Mouse (Mus musculus) intestine, embryonic 15.5 days (tissue): ENCODE data around the gene Gm11361. TPM values are rescaled to one million over a fixed set of nuclear protein-coding genes. Genes with fewer than 3 reads are reported as not detected.
A peak's percentile ranks its signal among the peaks of the same experiment; 100 is the strongest.

ENCODE experiments used
- ATAC-seq: fragments of 200-750 bp; cut with Nextera tagmentation; 2 replicates; pipeline ENCODE4 v1.8.0; 2017; ENCODE audit warnings: moderate TSS enrichment, moderate library complexity
- H3K27ac ChIP-seq: fragments of 300-500 bp; sonication (generic); 2 replicates; pipeline ENCODE4 v1.5.1; 2015; ENCODE audit warnings: mild to moderate bottlenecking, inconsistent platforms
- H3K27me3 ChIP-seq: fragments of 300-500 bp; sonication (generic); replicated peaks from 2 replicates; pipeline ENCODE4 v1.6.1; 2015; ENCODE audit warnings: inconsistent platforms
- H3K36me3 ChIP-seq: fragments of 300-500 bp; sonication (generic); 2 replicates; pipeline ENCODE4 v1.6.1; 2015; ENCODE audit warnings: inconsistent platforms
- H3K4me1 ChIP-seq: fragments of 300-500 bp; sonication (generic); replicated peaks from 2 replicates; pipeline ENCODE4 v1.6.1; 2015; ENCODE audit warnings: inconsistent platforms
- H3K4me2 ChIP-seq: fragments of 300-500 bp; sonication (generic); replicated peaks from 2 replicates; pipeline ENCODE4 v1.6.1; 2015; ENCODE audit warnings: mild to moderate bottlenecking, inconsistent platforms
- H3K4me3 ChIP-seq: fragments of 300-500 bp; sonication (generic); replicated peaks from 2 replicates; pipeline ENCODE4 v1.5.1; 2015; ENCODE audit warnings: inconsistent platforms
- H3K9ac ChIP-seq: fragments of 300-500 bp; sonication (generic); 2 replicates; pipeline ENCODE4 v1.6.1; 2015; ENCODE audit warnings: inconsistent platforms
- H3K9me3 ChIP-seq: fragments of 300-500 bp; sonication (generic); 2 replicates; pipeline ENCODE4 v1.6.1; 2016; ENCODE audit warnings: inconsistent platforms
- WGBS: fragments of 180-500 bp; shearing (Covaris S2); methylation state at CpG from one replicate; pipeline ENCODE4 v1.1.7; 2015; 5-methylcytosine and 5-hydroxymethylcytosine counted together
- polyA plus RNA-seq: library from polyadenylated mRNA; unstranded; fragments of >200 nt; fragmentation: Nextera tagmentation; extraction: Ambion mirVana; gene quantifications from 2 replicates; pipeline ENCODE4 v1.2.1, GENCODE M21; 2015

Gene Gm11361
- 9.8 and 12.7 TPM in 2 replicates for polyA plus RNA-seq

- H3K27ac ChIP-seq, result no peak within 1 kb of the TSS
- H3K9me3 ChIP-seq, result no peaks in the 10 kb centered on the region
- no peak within 1 kb of the TSS for H3K4me3 ChIP-seq
- H3K4me1 ChIP-seq, result no peaks in the 10 kb centered on the region
- 95% methylated on average over 3 of the region's 3 CpGs for WGBS
- no peaks in the 10 kb centered on the region for H3K27me3 ChIP-seq
- no peak within 1 kb of the TSS for H3K9ac ChIP-seq
- ATAC-seq, result no peak
- no peak within 1 kb of the TSS for H3K4me2 ChIP-seq
- H3K36me3 ChIP-seq, result no peaks in the 10 kb centered on the region
Measured at GRCm38 (mm10) chr13:28257228-28257627, at the start of gene Gm11361. TSS of gene Gm11361 (plus strand) at chr13:28257528.

DNA sequence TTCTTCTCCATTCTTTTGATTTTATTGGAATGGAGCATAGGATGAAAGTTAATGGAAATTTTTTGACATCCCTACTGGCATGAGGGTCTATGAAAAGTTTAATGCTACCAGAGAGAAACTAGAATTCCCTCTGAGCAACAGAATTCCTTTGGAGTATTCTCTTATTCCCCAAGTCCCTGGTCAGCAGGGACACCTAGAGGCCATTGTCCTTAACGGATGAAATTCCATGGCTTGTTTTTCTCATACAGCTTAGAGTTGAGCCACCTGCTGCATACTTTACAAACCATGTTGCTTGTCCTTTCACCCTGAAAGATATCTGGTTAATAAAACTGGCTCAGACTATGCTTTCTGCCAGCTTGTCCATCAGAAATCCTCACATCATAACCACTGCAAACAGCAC, 7.1 kb downstream of the Gm11361 start:
- Histone ChIP-seq H3K9ac (no peak overlapping the region), H3K9me3 (no peaks in the 10 kb centered on the region), H3K36me3 (no peaks in the 10 kb centered on the region), H3K4me2 (no peak overlapping the region), H3K27me3 (no peaks in the 10 kb centered on the region), H3K4me1 (no peaks in the 10 kb centered on the region), H3K4me3 (no peak overlapping the region), H3K27ac (no peak overlapping the region)
- WGBS, result 30% methylated on average over 1 of the region's 1 CpGs
- ATAC-seq, result no peak

GRCm38 (mm10) chr13:28287368-28287767, 30.0 kb downstream of the Gm11361 start:
- WGBS, result 90% methylated on average over 3 of the region's 3 CpGs
- no peaks in the 10 kb centered on the region for H3K27me3 ChIP-seq
- ATAC-seq, result no peak
- H3K27ac ChIP-seq, result no peak overlapping the region
- H3K4me3 ChIP-seq, result no peak overlapping the region
- no peaks in the 10 kb centered on the region for H3K36me3 ChIP-seq
- no peak overlapping the region for H3K4me2 ChIP-seq
- no peaks in the 10 kb centered on the region for H3K4me1 ChIP-seq
- no peak overlapping the region for H3K9ac ChIP-seq
- H3K9me3 ChIP-seq, result no peaks in the 10 kb centered on the region

- 73% methylated on average over 4 of the region's 4 CpGs for WGBS
- Histone ChIP-seq H3K9me3 (no peaks in the 10 kb centered on the region), H3K4me1 (0 out of 2 replicates have a peak, but pooled peaks cover 6% of the 10 kb centered on the region), H3K9ac (no peak overlapping the region), H3K27ac (no peak overlapping the region), H3K36me3 (no peaks in the 10 kb centered on the region), H3K27me3 (no peaks in the 10 kb centered on the region), H3K4me3 (no peak overlapping the region), H3K4me2 (no peak overlapping the region)
- ATAC-seq, result no peak
Measured at GRCm38 (mm10) chr13:28294272-28294671, 36.9 kb downstream of the Gm11361 start.

DNA sequence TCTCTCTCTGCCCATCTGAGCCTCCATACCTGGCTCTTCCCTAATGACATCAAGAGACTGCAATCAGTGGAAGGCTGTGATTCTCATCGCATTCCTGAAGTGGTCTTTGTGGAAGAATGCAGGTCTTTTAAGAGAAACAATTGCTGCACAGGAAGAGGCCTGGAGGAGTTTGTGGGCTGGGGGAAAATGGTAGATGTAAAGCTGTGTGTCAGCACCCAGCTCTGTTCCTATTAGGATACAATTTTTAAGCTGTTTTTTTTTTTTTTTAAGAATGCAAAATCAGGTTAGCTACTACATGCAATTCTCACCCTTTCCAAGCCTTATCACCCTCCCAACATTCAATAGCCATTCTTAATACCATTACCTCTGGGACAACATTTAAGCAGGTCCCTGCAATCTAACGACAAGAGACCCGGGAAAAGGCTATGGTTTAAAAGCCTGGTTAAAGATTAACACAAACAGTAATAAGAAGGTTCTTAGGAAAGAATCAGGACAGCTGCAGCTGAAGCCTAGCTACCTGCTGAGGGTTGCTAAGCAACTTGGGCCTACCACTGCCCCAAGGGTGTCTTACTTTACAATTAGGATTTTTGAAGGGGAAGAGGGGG, 37.5 kb downstream of the Gm11361 start:
- H3K4me2 ChIP-seq, result no peak overlapping the region
- H3K4me3 ChIP-seq, result no peak overlapping the region
- H3K9ac ChIP-seq, result no peak overlapping the region
- no peaks in the 10 kb centered on the region for H3K27me3 ChIP-seq
- WGBS, result 14% methylated on average over 3 of the region's 3 CpGs
- 0 out of 2 replicates have a peak, but pooled peaks cover 6% of the 10 kb centered on the region for H3K4me1 ChIP-seq
- peak; percentile 87 for ATAC-seq
- no peaks in the 10 kb centered on the region for H3K36me3 ChIP-seq
- H3K9me3 ChIP-seq, result no peaks in the 10 kb centered on the region
- H3K27ac ChIP-seq, result no peak overlapping the region

- H3K4me3 ChIP-seq, result no peak overlapping the region
- 74% methylated on average over 5 of the region's 5 CpGs for WGBS
- H3K27ac ChIP-seq, result no peak overlapping the region
- H3K4me2 ChIP-seq, result no peak overlapping the region
- H3K27me3 ChIP-seq, result no peaks in the 10 kb centered on the region
- H3K36me3 ChIP-seq, result no peaks in the 10 kb centered on the region
- H3K9me3 ChIP-seq, result no peaks in the 10 kb centered on the region
- H3K9ac ChIP-seq, result no peak overlapping the region
- ATAC-seq, result no peak
- 0 out of 2 replicates have a peak, but pooled peaks cover 6% of the 10 kb centered on the region for H3K4me1 ChIP-seq
Measured at GRCm38 (mm10) chr13:28295492-28295891, 38.2 kb downstream of the Gm11361 start.

GRCm38 (mm10) chr13:28297098-28297497, 39.8 kb downstream of the Gm11361 start:
- H3K9me3 ChIP-seq, result no peaks in the 10 kb centered on the region
- H3K4me3 ChIP-seq, result no peak overlapping the region
- H3K27me3 ChIP-seq, result no peaks in the 10 kb centered on the region
- 0 out of 2 replicates have a peak, but pooled peaks cover 6% of the 10 kb centered on the region for H3K4me1 ChIP-seq
- peak; percentile 76 for ATAC-seq
- no peak overlapping the region for H3K9ac ChIP-seq
- H3K27ac ChIP-seq, result no peak overlapping the region
- H3K4me2 ChIP-seq, result no peak overlapping the region
- H3K36me3 ChIP-seq, result no peaks in the 10 kb centered on the region
- 55% methylated on average over 2 of the region's 2 CpGs for WGBS

DNA sequence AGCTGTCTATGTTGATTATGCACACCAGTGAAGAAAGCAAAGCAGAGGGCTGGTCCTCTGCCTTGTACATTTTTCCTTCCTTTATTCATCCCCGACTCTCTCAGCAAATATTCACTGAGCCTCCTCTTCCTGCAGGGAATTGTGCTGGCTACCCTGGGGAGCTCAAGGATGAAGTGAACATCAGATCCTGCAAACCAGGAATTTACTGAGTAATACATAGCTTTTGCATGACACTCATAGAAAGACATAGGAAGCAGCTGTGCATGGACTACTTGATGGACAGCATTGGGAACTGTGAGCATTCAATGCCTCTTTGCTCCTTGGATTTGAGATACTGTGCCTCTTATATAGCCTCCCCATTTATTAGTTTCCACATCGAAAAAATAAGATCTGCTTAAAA, 40.2 kb downstream of the Gm11361 start:
- 60% methylated on average over 2 of the region's 2 CpGs for WGBS
- H3K4me2 ChIP-seq, result no peak overlapping the region

More for the DNA sequence above, 40.2 kb downstream of the Gm11361 start:
- Histone ChIP-seq H3K27ac (no peak overlapping the region), H3K36me3 (no peaks in the 10 kb centered on the region), H3K27me3 (no peaks in the 10 kb centered on the region), H3K9me3 (no peaks in the 10 kb centered on the region), H3K9ac (no peak overlapping the region), H3K4me1 (0 out of 2 replicates have a peak, but pooled peaks cover 6% of the 10 kb centered on the region), H3K4me3 (no peak overlapping the region)
- ATAC-seq, result peak; percentile 14; the same call in 1 of the 2 replicates

Other genes starting within 250 kb of the Gm11361 start
- not detected in 2 replicates for gene Prl4a1, start 241.3 kb upstream of the Gm11361 start, polyA plus RNA-seq
- not detected in 2 replicates for gene Prl5a1, start 115.0 kb upstream of the Gm11361 start, polyA plus RNA-seq